Mouse (Mus musculus) neural tube, embryonic 15.5 days (tissue): ENCODE results near the gene Vax2. TPM values are rescaled to one million over a fixed set of nuclear protein-coding genes. Genes with fewer than 3 reads are reported as not detected.

ENCODE experiments used
- ATAC-seq: fragments of 200-750 bp; cut with Nextera tagmentation; 2 replicates; pipeline ENCODE4 v1.8.0; 2017; ENCODE audit warnings: mild to moderate bottlenecking, moderate TSS enrichment, moderate library complexity; ENCODE audit not compliant: low FRiP score
- H3K27ac ChIP-seq: fragments of 300-500 bp; sonication (generic); replicated peaks from 2 replicates; pipeline ENCODE4 v1.5.1; 2015; ENCODE audit warnings: mild to moderate bottlenecking, inconsistent platforms
- H3K27me3 ChIP-seq: fragments of 300-500 bp; sonication (generic); replicated peaks from 2 replicates; pipeline ENCODE4 v1.6.1; 2015; ENCODE audit warnings: inconsistent platforms
- H3K36me3 ChIP-seq: fragments of 300-500 bp; sonication (generic); 2 replicates; pipeline ENCODE4 v1.6.1; 2015; ENCODE audit warnings: inconsistent platforms
- H3K4me1 ChIP-seq: fragments of 300-500 bp; sonication (generic); 2 replicates; pipeline ENCODE4 v1.6.1; 2015; ENCODE audit warnings: inconsistent platforms
- H3K4me2 ChIP-seq: fragments of 300-500 bp; sonication (generic); 2 replicates; pipeline ENCODE4 v1.6.1; 2015; ENCODE audit warnings: inconsistent platforms, mild to moderate bottlenecking, moderate library complexity
- H3K4me3 ChIP-seq: fragments of 300-500 bp; sonication (generic); replicated peaks from 2 replicates; pipeline ENCODE4 v1.5.1; 2015; ENCODE audit warnings: mild to moderate bottlenecking, inconsistent platforms
- H3K9ac ChIP-seq: fragments of 300-500 bp; sonication (generic); replicated peaks from 2 replicates; pipeline ENCODE4 v1.6.1; 2015; ENCODE audit warnings: mild to moderate bottlenecking, inconsistent platforms
- H3K9me3 ChIP-seq: fragments of 300-500 bp; sonication (generic); replicated peaks from 2 replicates; pipeline ENCODE4 v1.6.1; 2016; ENCODE audit warnings: inconsistent platforms
- WGBS: fragments of 180-500 bp; shearing (Covaris S2); methylation state at CpG from one replicate; pipeline ENCODE4 v1.1.7; 2015; ENCODE audit warnings: mixed read lengths; 5-methylcytosine and 5-hydroxymethylcytosine counted together
- polyA plus RNA-seq: library from polyadenylated mRNA; unstranded; fragments of >200 nt; fragmentation: Nextera tagmentation; extraction: Ambion mirVana; gene quantifications from 2 replicates; pipeline ENCODE4 v1.2.1, GENCODE M21; 2015

Vax2 gene
- polyA plus RNA-seq, 1 experiment from 2014 or later = not detected

DNA sequence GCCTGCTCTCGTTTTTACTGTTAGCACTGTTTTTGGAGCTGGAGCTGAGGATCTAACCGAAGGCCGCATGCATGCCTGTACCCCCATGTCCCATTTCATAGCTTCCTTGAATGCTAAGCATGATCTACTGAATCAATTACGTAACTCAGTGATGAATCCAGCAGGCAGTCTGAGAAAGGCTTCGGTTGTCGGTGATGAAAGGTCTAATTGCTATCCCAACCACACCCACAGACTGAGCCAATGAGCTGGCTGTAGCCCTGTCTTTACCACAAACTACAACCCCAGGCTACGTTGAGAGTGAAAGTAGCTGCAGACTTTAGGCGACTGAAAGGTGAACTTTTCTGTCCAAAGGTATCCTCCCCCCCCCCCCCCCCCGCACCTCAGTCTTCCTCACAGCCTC lies 63.1 kb downstream of the Vax2 start:
- peak overlapping the region; percentile 98; the same call in 1 of the 2 replicates for H3K4me3 ChIP-seq
- H3K4me2 ChIP-seq = peak overlapping the region; percentile 87
- no peak overlapping the region for H3K27ac ChIP-seq
- 52% methylated on average over 8 of the region's 9 CpGs for WGBS
- H3K4me1 ChIP-seq = peaks cover 35% of the 10 kb centered on the region
- no peaks in the 10 kb centered on the region for H3K27me3 ChIP-seq
- H3K9me3 ChIP-seq = no peaks in the 10 kb centered on the region
- H3K36me3 ChIP-seq = peaks cover 35% of the 10 kb centered on the region
- ATAC-seq = no peak
- H3K9ac ChIP-seq = no peak overlapping the region

DNA sequence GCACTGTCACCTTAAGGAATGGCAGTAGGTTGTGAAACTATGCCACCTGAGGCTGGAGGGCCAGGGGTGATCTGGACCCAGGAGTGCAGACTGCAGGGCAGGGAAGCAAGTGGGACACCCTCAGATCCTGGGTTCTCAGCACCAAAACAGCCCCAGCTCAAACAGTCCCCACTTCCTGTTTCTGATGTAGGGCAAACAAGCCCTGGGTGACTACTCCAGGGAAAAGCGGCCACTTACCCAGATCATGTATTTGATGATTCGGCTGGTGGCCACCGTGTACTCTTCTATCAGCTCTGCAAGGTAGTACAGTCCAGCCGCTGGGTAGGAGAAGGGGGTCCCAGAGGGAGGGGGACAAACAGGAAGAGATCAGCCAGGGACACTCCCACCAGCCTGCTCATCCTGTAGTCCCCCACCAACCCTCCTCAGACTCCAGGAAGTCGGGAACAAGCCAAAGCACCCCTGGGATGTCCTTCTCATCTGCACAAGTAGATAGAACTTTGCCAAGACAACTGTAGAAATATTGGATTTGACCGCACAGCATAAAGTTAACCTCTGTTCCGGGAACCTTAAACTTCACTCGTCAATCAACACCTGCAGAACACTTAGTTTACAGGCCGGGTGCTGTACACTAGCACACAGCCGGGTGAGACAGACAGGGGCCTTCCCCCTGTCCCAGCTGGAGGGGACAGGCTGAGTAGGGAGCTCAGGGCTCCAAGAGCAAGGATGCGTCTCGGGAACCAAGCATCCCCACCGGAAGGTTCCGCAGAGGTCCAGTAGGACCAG lies 63.9 kb downstream of the Vax2 start:
- Histone ChIP-seq H3K9me3 (no peaks in the 10 kb centered on the region), H3K4me1 (peaks cover 35% of the 10 kb centered on the region)

DNA sequence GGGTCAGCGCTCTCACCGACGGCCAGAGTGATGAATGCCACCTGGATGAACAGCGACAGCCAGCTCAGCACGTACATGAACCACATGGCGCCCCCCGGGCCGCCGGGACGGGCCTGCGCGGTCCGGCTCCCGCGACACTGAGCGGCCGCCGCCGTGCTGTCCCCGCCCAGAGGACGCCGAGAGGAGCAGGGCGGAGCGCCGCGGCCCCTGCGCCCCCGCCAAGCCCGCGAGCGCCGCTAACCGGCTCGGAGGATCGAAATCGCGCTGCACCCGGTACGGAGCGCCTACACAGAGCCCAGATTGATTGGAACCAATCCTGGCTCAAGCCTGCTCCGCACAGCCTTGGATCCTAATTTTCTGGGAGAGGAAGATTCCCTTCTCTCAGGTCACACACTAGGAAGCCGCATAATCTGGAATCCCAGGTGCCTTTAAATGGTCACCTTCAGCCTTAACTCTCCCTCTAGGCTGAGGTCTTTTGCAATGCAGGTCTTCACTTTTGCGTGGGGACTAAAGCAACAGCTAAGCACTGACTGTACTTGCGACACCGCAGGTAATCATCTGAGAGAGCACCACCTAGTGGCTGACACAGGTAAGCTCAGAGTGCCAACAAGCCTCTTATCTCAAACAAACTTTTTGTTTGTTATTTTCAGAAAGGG lies 64.7 kb downstream of the Vax2 start, which contains the start of gene Tex261:
Gene Tex261 (minus strand): TSS at position 176 of the 656 bp plus-strand sequence.
- peak; percentile 95 for ATAC-seq
- Histone ChIP-seq H3K9me3 (no peaks in the 10 kb centered on the region), H3K4me1 (peaks cover 35% of the 10 kb centered on the region), H3K27me3 (no peaks in the 10 kb centered on the region), H3K4me2 (peak within 1 kb of the TSS; percentile 87), H3K27ac (peak within 1 kb of the TSS; percentile 86), H3K36me3 (peaks cover 25% of the 10 kb centered on the region; the same call in 1 of the 2 replicates), H3K4me3 (peak within 1 kb of the TSS; percentile 98), H3K9ac (peak within 1 kb of the TSS; percentile 95)
- WGBS = under 1% methylated on average over 45 of the region's 45 CpGs

More for the DNA sequence above, 63.9 kb downstream of the Vax2 start:
- H3K27me3 ChIP-seq = no peaks in the 10 kb centered on the region
- peak overlapping the region; percentile 95 for H3K9ac ChIP-seq
- peak; percentile 56 for ATAC-seq
- peak overlapping the region; percentile 87 for H3K4me2 ChIP-seq
- peaks cover 27% of the 10 kb centered on the region for H3K36me3 ChIP-seq
- H3K27ac ChIP-seq = peak overlapping the region; percentile 86
- 3% methylated on average over 14 of the region's 14 CpGs for WGBS
- peak overlapping the region; percentile 98 for H3K4me3 ChIP-seq

DNA sequence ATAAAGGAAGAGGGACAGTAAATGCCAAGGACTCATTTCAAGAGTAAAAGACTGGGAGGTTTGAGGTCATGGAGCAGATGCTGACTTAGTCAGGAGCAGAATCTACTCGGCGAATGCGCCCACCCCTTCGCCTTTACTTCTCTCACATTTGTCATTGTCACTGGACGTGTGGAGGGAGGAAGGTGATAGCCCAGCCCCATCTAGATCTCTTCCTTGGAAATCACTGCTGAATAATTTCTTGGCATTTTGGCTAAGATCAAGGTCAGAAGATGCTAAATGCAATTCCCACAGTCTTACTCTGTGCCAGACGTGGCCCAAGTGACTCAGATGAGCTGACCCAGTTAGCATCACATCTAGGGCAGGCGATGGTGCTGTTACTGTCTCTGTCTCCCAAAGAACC lies 67.2 kb downstream of the Vax2 start:
- Histone ChIP-seq H3K27ac (no peak overlapping the region), H3K4me2 (no peak overlapping the region), H3K9ac (no peak overlapping the region), H3K4me3 (no peak overlapping the region), H3K36me3 (no peaks in the 10 kb centered on the region; the same call in 1 of the 2 replicates), H3K4me1 (peaks cover 27% of the 10 kb centered on the region), H3K27me3 (no peaks in the 10 kb centered on the region), H3K9me3 (no peaks in the 10 kb centered on the region)
- no peak for ATAC-seq
- 87% methylated on average over 7 of the region's 7 CpGs for WGBS

DNA sequence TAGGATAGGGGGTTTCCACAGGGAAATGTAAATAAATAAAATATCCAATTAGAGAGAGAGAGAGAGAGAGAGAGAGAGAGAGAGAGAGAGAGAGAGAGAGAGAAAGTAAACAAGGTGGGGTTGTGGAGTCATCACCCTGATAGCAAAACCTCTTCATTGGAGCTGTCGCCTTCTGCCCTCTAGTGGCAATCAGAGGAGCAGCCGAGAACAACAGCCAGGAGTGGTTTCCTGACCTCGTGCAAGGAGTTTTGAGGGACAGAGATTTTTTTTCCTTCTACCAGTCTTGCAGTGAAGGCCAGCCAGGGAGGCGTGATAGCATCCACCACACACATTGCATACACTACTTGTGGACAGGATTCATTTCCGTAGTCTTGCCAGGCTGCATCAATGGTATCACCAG lies 68.0 kb downstream of the Vax2 start:
- 4% methylated on average over 5 of the region's 5 CpGs for WGBS

DNA sequence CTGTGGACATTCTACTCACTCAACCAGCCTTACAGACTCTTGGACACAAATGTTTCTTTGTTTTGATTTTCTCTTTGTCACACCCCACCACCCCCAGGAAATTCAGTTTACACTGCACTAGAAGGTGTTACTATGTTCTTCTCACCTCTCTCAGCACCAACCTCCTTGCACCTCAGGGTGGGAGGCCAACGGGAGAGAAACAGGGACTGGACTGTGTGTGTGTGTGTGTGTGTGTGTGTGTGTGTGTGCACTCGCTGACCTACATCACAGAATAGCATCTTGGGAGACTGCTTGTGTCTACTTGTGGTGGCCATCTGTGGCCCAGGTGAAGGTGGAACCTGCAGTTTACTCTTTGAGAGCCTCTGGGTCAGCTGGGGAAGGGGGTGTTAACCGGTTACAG lies 75.4 kb downstream of the Vax2 start:
- H3K9me3 ChIP-seq = no peaks in the 10 kb centered on the region
- no peak overlapping the region for H3K4me2 ChIP-seq
- H3K36me3 ChIP-seq = no peaks in the 10 kb centered on the region
- no peak overlapping the region for H3K4me3 ChIP-seq
- H3K9ac ChIP-seq = no peak overlapping the region
- no peak overlapping the region for H3K27ac ChIP-seq
- no peaks in the 10 kb centered on the region for H3K4me1 ChIP-seq
- no peak for ATAC-seq
- WGBS = 91% methylated on average over 3 of the region's 3 CpGs
- H3K27me3 ChIP-seq = no peaks in the 10 kb centered on the region

More for the DNA sequence above, 68.0 kb downstream of the Vax2 start:
- no peak overlapping the region for H3K4me3 ChIP-seq
- H3K27me3 ChIP-seq = no peaks in the 10 kb centered on the region
- no peak overlapping the region for H3K4me2 ChIP-seq
- no peaks in the 10 kb centered on the region for H3K9me3 ChIP-seq
- no peak overlapping the region for H3K9ac ChIP-seq
- peaks cover 20% of the 10 kb centered on the region for H3K4me1 ChIP-seq
- no peak overlapping the region for H3K27ac ChIP-seq
- no peaks in the 10 kb centered on the region for H3K36me3 ChIP-seq
- no peak for ATAC-seq

Other genes starting within 250 kb of the Vax2 start
- gene Dguok, start 204.3 kb upstream of the Vax2 start, polyA plus RNA-seq = 74.3 and 74.4 TPM in 2 replicates
- gene Actg2, start 175.0 kb upstream of the Vax2 start, polyA plus RNA-seq = 2.3 and 128 TPM in 2 replicates
- gene Stambp, start 138.5 kb upstream of the Vax2 start, polyA plus RNA-seq = 55.3 and 60.2 TPM in 2 replicates
- gene Clec4f, start 55.1 kb upstream of the Vax2 start, polyA plus RNA-seq = not detected in 2 replicates
- gene Cd207, start 33.4 kb upstream of the Vax2 start, polyA plus RNA-seq = not detected in 2 replicates
- gene Atp6v1b1, start 31.7 kb downstream of the Vax2 start, polyA plus RNA-seq = not detected in 2 replicates
- gene Ankrd53, start 51.4 kb downstream of the Vax2 start, polyA plus RNA-seq = 0.19 TPM in 1 of 2 replicates, not detected in the other
- gene Tex261, start 64.5 kb downstream of the Vax2 start, polyA plus RNA-seq = 72.3 and 73.2 TPM in 2 replicates
- 105 and 113 TPM in 2 replicates for gene Nagk, start 83.7 kb downstream of the Vax2 start, polyA plus RNA-seq
- 26.1 and 27.6 TPM in 2 replicates for gene Paip2b, start 120.5 kb downstream of the Vax2 start, polyA plus RNA-seq
- 68.8 and 69.3 TPM in 2 replicates for gene Zfp638, start 155.8 kb downstream of the Vax2 start, polyA plus RNA-seq